Comparison of ENCODE assay signal across 8 mouse cellular contexts in genomic region chr6:12749531-12750210, GRCm38 (mm10). TPM values are rescaled to one million over a fixed set of nuclear protein-coding genes. Genes with fewer than 3 reads are reported as not detected.
DNase-seq lines count a peak whose midpoint lies in the region; ATAC-seq and TF ChIP-seq lines count a peak whose summit lies in the region.

No protein-coding gene starts in this region.

- no peak for TF ChIP-seq CTCF in thymus, adult 2 months (IDR thresholded peaks at IDR 0.05; ENCODE audit: borderline replicate concordance, control insufficient read depth, extremely low read depth, insufficient read depth, low read length, poor library complexity)

- no peaks in the 10 kb centered on the region for H3K4me1 ChIP-seq in neural tube, embryonic 11.5 days (ENCODE audit: control insufficient read depth, insufficient read depth, low read length)
- H3K4me1 ChIP-seq in liver, embryonic 12.5 days, result no peaks in the 10 kb centered on the region
- no peaks in the 10 kb centered on the region for H3K4me1 ChIP-seq in thymus, adult 2 months (replicated peaks; ENCODE audit: control insufficient read depth, insufficient read depth, low read length)

- peak overlapping the region; percentile 71 for H3K4me3 ChIP-seq in neural tube, embryonic 11.5 days (ENCODE audit: low read depth, low read length)
- H3K4me3 ChIP-seq in liver, embryonic 12.5 days, result peak overlapping the region; percentile 54
- H3K4me3 ChIP-seq in thymus, adult 2 months (ENCODE audit: control insufficient read depth, insufficient read depth, low read length), result no peak overlapping the region

- H3K9me3 ChIP-seq in neural tube, embryonic 11.5 days (ENCODE audit: control insufficient read depth, low read length), result no peaks in the 10 kb centered on the region
- H3K9me3 ChIP-seq in liver, embryonic 12.5 days (replicated peaks), result no peaks in the 10 kb centered on the region

- no peaks in the 10 kb centered on the region for H3K27me3 ChIP-seq in neural tube, embryonic 11.5 days (ENCODE audit: control insufficient read depth, insufficient read depth, low read length)
- peaks cover 35% of the 10 kb centered on the region for H3K27me3 ChIP-seq in liver, embryonic 12.5 days (replicated peaks)
- H3K27me3 ChIP-seq in thymus, adult 2 months (ENCODE audit: control insufficient read depth, insufficient read depth, low read length), result no peaks in the 10 kb centered on the region; the same call in 1 of the 2 replicates

- H3K4me2 ChIP-seq in neural tube, embryonic 11.5 days (ENCODE audit: low read depth), result peak overlapping the region; percentile 74
- H3K4me2 ChIP-seq in liver, embryonic 12.5 days, result peak overlapping the region; percentile 72

- H3K27ac ChIP-seq in neural tube, embryonic 11.5 days (ENCODE audit: low read depth, low read length), result peak overlapping the region; percentile 91
- no peak overlapping the region for H3K27ac ChIP-seq in liver, embryonic 12.5 days
- H3K27ac ChIP-seq in thymus, adult 2 months (ENCODE audit: control insufficient read depth, insufficient read depth, low read length), result no peak overlapping the region

- TF ChIP-seq POLR2A in thymus, adult 2 months (IDR thresholded peaks at IDR 0.05; ENCODE audit: control insufficient read depth, extremely low read depth, insufficient read depth, low read length, poor library complexity), result no peak

- peak overlapping the region; percentile 89 for H3K9ac ChIP-seq in neural tube, embryonic 11.5 days (ENCODE audit: low read length)
- no peak overlapping the region for H3K9ac ChIP-seq in liver, embryonic 12.5 days

- WGBS in neural tube, embryonic 11.5 days, result 14% methylated on average over 12 of the region's 12 CpGs
- WGBS in liver, embryonic 12.5 days (ENCODE audit: insufficient replicate concordance), result 27% methylated on average over 12 of the region's 12 CpGs
- 32% methylated on average over 12 of the region's 12 CpGs for WGBS in thymus, adult 2 months

- no peak; the same call in none of the 2 replicates for ATAC-seq in neural tube, embryonic 11.5 days (ENCODE audit: insufficient read depth, low FRiP score, low TSS enrichment)
- ATAC-seq in liver, embryonic 12.5 days, result no peak

- no peaks in the 10 kb centered on the region for H3K36me3 ChIP-seq in neural tube, embryonic 11.5 days (ENCODE audit: control insufficient read depth, insufficient read depth, low read length)
- no peaks in the 10 kb centered on the region for H3K36me3 ChIP-seq in liver, embryonic 12.5 days
- no peaks in the 10 kb centered on the region for H3K36me3 ChIP-seq in thymus, adult 2 months (ENCODE audit: control insufficient read depth, insufficient read depth, low read length)

- DNase-seq in embryo, embryonic 10 days (ENCODE audit: low spot score), result peak; percentile 5
- no peak for DNase-seq in embryo, embryonic 11 days
- no peak for DNase-seq in neural tube, embryonic 11.5 days (ENCODE audit: low spot score)
- DNase-seq in neural tube, embryonic 10.5 days (ENCODE audit: extremely low spot score, low spot score), result no peak
- DNase-seq in frontal cortex, postnatal 36 days (ENCODE audit: low spot score in 2 of 2), result no peak
- DNase-seq in thymus, adult 2 months, result no peak
- DNase-seq in gastrocnemius, postnatal 4 days (ENCODE audit: low spot score in 2 of 2), result no peak

RNA-seq across cellular contexts. Expression of gene Thsd7a, which starts 0.5 kb away (rescaled TPM):
- 20.3 and 21.0 TPM in 2 replicates for polyA plus RNA-seq in neural tube, embryonic 11.5 days (2014; fragmentation: Nextera tagmentation; extraction: Ambion mirVana)
- 0.31 and 0.38 TPM in 2 replicates for polyA plus RNA-seq in liver, embryonic 12.5 days (2016; fragmentation: Nextera tagmentation; extraction: Ambion mirVana)
- polyA plus RNA-seq in thymus, adult 2 months (2012; rRNA removed), result 0.42 and 0.45 TPM in 2 replicates
- 1 to 10 TPM; 4.6 to 7.8 TPM for total RNA-seq in gastrocnemius, postnatal 4 days (2021)

Comparison
In these comparisons a context has a peak if more than half of its experiments do, and no peak if none do; other contexts are left out.
1. RNA of gene Thsd7a, which starts 0.5 kb away (polyA plus RNA-seq): 20.3 to 21.0 TPM in neural tube, embryonic 11.5 days; 0.42 to 0.45 TPM in thymus, adult 2 months and 0.31 to 0.38 TPM in liver, embryonic 12.5 days; every median in the first group is over 10 times any median in the second.